Comparison of ENCODE assay signal across 8 mouse cellular contexts in the genomic region with DNA sequence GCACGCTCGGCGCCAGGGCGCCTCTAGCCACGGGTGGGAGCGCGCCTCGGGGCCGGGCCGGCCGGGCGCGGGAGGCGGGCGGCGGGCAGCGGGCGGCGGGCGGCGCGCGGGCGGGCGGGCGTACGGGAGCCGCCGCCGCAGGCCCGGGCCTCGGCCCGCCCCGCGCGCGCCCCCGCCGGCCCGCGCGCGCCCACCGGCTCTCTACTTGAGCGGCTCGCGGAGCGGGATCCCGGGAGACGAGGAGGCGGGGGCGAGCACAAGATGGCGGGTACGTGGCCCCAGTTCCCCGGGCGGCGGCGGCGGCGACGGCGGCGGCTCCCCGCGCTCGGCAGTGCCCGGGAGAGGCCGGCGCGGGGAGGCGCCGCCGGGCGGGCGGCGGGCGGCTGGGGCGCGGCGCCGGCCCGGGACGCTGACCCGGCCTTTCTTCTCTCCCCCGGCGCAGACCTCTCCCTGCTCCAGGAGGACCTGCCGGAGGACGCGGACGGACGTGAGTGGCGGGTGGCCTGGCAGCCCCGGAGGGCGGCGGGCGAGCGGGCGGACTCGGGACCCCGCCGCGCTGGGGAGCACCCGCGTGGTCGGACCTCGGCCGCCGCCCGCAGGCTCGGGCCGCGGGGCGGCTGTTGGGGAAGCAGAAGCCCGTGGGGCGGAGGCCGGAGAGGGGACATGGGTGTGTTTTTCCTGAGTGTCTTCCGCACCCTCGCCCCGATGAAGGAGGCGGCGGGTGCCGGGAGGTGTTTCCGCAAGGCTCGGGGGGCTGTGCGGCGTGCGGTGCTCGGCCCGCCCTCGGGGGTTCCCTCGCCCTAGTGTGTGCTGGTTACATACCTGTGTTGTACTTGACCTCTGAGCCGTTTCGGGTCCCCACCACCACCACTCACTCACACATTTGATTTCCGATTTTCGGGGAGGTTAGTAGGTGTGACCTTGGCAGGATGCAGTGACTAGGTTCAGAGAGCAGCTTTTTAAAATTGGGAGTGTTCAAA. TPM values are rescaled to one million over a fixed set of nuclear protein-coding genes. Genes with fewer than 3 reads are reported as not detected.
DNase-seq lines count a peak whose midpoint lies in the region; ATAC-seq and TF ChIP-seq lines count a peak whose summit lies in the region.

No protein-coding gene starts in this region.

- H3K4me2 ChIP-seq in hindbrain, embryonic 13.5 days = peak overlapping the region; percentile 70

- DNase-seq in Patski (ENCODE audit: low read depth, low spot score) = no peak
- peak; percentile 85 for DNase-seq in cerebellum, adult 9-11 months
- DNase-seq in frontal cortex, postnatal 36 days (ENCODE audit: low spot score in 2 of 2) = peak; percentile 59 to 63
- peak; percentile 68 to 81 for DNase-seq in left cerebral cortex, adult 2 months (ENCODE audit: extremely low spot score in 1 of 2, low spot score in 2 of 2)
- DNase-seq in lung, postnatal 4 days = peak; percentile 80 to 88
- DNase-seq in retina, embryonic 14.5 days (ENCODE audit: low spot score) = peak; percentile 77
- peak; percentile 72 to 81 for DNase-seq in thymus, postnatal 36 days

- peaks cover 37% of the 10 kb centered on the region for H3K4me1 ChIP-seq in hindbrain, embryonic 13.5 days (replicated peaks)

- in situ Hi-C loops in Patski (cut with MboI; ENCODE audit: low pct_unique_long_range_greater_than_20kb) = no loop called here

- intact Hi-C loops in left cerebral cortex, adult 2 months (cut with DNase I) = loop anchor here (2.0 kb wide), 1 partner anchor 169 kb away; no protein-coding TSS in a partner anchor

- POLR2A ChIA-PET in Patski (lab: Charles Lee) = interaction anchor here (0.7 to 1.4 kb wide), 2 partner anchors 10 to 170 kb away, joined by 4 to 6 read pairs; a partner anchor contains a TSS

- peak; percentile 52 for ATAC-seq in Patski
- ATAC-seq in hindbrain, embryonic 13.5 days (ENCODE audit: low FRiP score) = peak; percentile 64

- H3K9ac ChIP-seq in hindbrain, embryonic 13.5 days = peak overlapping the region; percentile 99

- H3K27me3 ChIP-seq in Patski = no peaks in the 10 kb centered on the region
- no peaks in the 10 kb centered on the region for H3K27me3 ChIP-seq in hindbrain, embryonic 13.5 days

- no peaks in the 10 kb centered on the region for H3K9me3 ChIP-seq in hindbrain, embryonic 13.5 days

- peak overlapping the region; percentile 100 for H3K27ac ChIP-seq in hindbrain, embryonic 13.5 days
- H3K27ac ChIP-seq in left cerebral cortex, adult 2 months = peak overlapping the region; percentile 85

- WGBS in hindbrain, embryonic 13.5 days = under 1% methylated on average over 60 of the region's 135 CpGs

- TF ChIP-seq CTCF in Patski (IDR thresholded peaks at IDR 0.05) = no peak
- TF ChIP-seq CTCF in left cerebral cortex, adult 2 months (IDR thresholded peaks at IDR 0.05) = no peak

- peak overlapping the region; percentile 96 for H3K4me3 ChIP-seq in hindbrain, embryonic 13.5 days
- H3K4me3 ChIP-seq in left cerebral cortex, adult 2 months = peak overlapping the region; percentile 87

- CTCF ChIA-PET in Patski (lab: Charles Lee) = interaction anchor here (0.8 to 1.3 kb wide), 2 partner anchors 9 to 32 kb away, joined by 3 read pairs; no protein-coding TSS in a partner anchor

- peaks cover 14% of the 10 kb centered on the region for H3K36me3 ChIP-seq in hindbrain, embryonic 13.5 days

RNA-seq across cellular contexts. Expression of a gene that starts 1.1 kb away (rescaled TPM):
- polyA plus RNA-seq in Patski (2021) = 82.3 TPM
- polyA plus RNA-seq in hindbrain, embryonic 13.5 days (2015; fragmentation: Nextera tagmentation; extraction: Ambion mirVana) = 44.7 and 47.3 TPM in 2 replicates
- total RNA-seq in left cerebral cortex, adult 2 months (2021) = 10 to 100 TPM; 46.5 to 52.5 TPM

RNA-seq across cellular contexts. Expression of a gene that starts 10.9 kb away (rescaled TPM):
- 71.2 TPM for polyA plus RNA-seq in Patski (2021)
- polyA plus RNA-seq in hindbrain, embryonic 13.5 days (2015; fragmentation: Nextera tagmentation; extraction: Ambion mirVana) = 73.0 and 74.0 TPM in 2 replicates
- 10 to 100 TPM; 53.6 to 54.7 TPM for total RNA-seq in left cerebral cortex, adult 2 months (2021)
